Mouse (Mus musculus): Measurements from ENCODE around the gene Bcap31. TPM values are rescaled to one million over a fixed set of nuclear protein-coding genes. Genes with fewer than 3 reads are reported as not detected.

Gene Bcap31
- total RNA-seq, 4 experiments from 2014 or later = 91.3 to 100 (median 95.9) TPM

GRCm38 (mm10) chrX:73684156-73684555 lies 31.8 kb downstream of the Bcap31 start:
- no peak for DNase-seq (ENCODE audit: low spot score in 2 of 2)

GRCm38 (mm10) chrX:73676668-73677067 lies 39.3 kb downstream of the Bcap31 start:
- DNase-seq (ENCODE audit: low spot score in 2 of 2) = no peak

- DNase-seq (ENCODE audit: low spot score in 2 of 2) = no peak
These were observed 40.7 kb downstream of the Bcap31 start for GRCm38 (mm10) chrX:73675231-73675630.

GRCm38 (mm10) chrX:73673968-73674661 lies 41.9 kb downstream of the Bcap31 start:
- DNase-seq (ENCODE audit: low spot score in 2 of 2) = peak in 1 of 2 experiments; percentile 52

- no peak for DNase-seq (ENCODE audit: low spot score in 2 of 2)
These were observed 42.4 kb downstream of the Bcap31 start for GRCm38 (mm10) chrX:73673619-73673967.

- DNase-seq (ENCODE audit: low spot score in 2 of 2) = no peak
These were observed 42.9 kb downstream of the Bcap31 start, which contains the start of gene Slc6a8 for GRCm38 (mm10) chrX:73672879-73673618. Gene Slc6a8 (plus strand): TSS chrX:73673150.

GRCm38 (mm10) chrX:73672031-73672431 lies 43.9 kb downstream of the Bcap31 start:
- no peak for DNase-seq (ENCODE audit: low spot score in 2 of 2)

- no peak for DNase-seq (ENCODE audit: low spot score in 2 of 2)
These were observed 52.8 kb downstream of the Bcap31 start for GRCm38 (mm10) chrX:73663143-73663542.

GRCm38 (mm10) chrX:73660284-73660665 lies 55.7 kb downstream of the Bcap31 start:
- DNase-seq (ENCODE audit: low spot score in 2 of 2) = no peak

- no peak for DNase-seq (ENCODE audit: low spot score in 2 of 2)
These were observed 56.2 kb downstream of the Bcap31 start, which contains the start of gene Pnck for GRCm38 (mm10) chrX:73659575-73660283. Gene Pnck (minus strand): TSS chrX:73660117.

- DNase-seq (ENCODE audit: low spot score in 2 of 2) = peak in 1 of 2 experiments; percentile 75
These were observed 56.9 kb downstream of the Bcap31 start for GRCm38 (mm10) chrX:73658936-73659574.

- no peak for DNase-seq (ENCODE audit: low spot score in 2 of 2)
These were observed 57.6 kb downstream of the Bcap31 start for GRCm38 (mm10) chrX:73658391-73658790.

GRCm38 (mm10) chrX:73655529-73655928 lies 60.4 kb downstream of the Bcap31 start:
- no peak for DNase-seq (ENCODE audit: low spot score in 2 of 2)

- DNase-seq (ENCODE audit: low spot score in 2 of 2) = peak in 1 of 2 experiments; percentile 50
These were observed 61.8 kb downstream of the Bcap31 start for GRCm38 (mm10) chrX:73654177-73654576.

- no peak for DNase-seq (ENCODE audit: low spot score in 2 of 2)
These were observed 62.6 kb downstream of the Bcap31 start for GRCm38 (mm10) chrX:73653392-73653791.

- no peak for DNase-seq (ENCODE audit: low spot score in 2 of 2)
These were observed 65.1 kb downstream of the Bcap31 start for GRCm38 (mm10) chrX:73650869-73651268.

GRCm38 (mm10) chrX:73645121-73645520 lies 70.9 kb downstream of the Bcap31 start:
- no peak for DNase-seq (ENCODE audit: low spot score in 2 of 2)

- no peak for DNase-seq (ENCODE audit: low spot score in 2 of 2)
These were observed 76.0 kb downstream of the Bcap31 start for GRCm38 (mm10) chrX:73639901-73640469.

- DNase-seq (ENCODE audit: low spot score in 2 of 2) = no peak
These were observed 76.7 kb downstream of the Bcap31 start, which contains the start of gene Dusp9 for GRCm38 (mm10) chrX:73639255-73639675. Gene Dusp9 (plus strand): TSS chrX:73639419.

GRCm38 (mm10) chrX:73637415-73637814 lies 78.6 kb downstream of the Bcap31 start:
- no peak for DNase-seq (ENCODE audit: low spot score in 2 of 2)

Data from left cerebral cortex, adult 8-10 months (tissue).